Mouse (Mus musculus) bone marrow macrophage, adult 2 months (primary cell): ENCODE results near the gene Mcoln2. TPM values are rescaled to one million over a fixed set of nuclear protein-coding genes. Genes with fewer than 3 reads are reported as not detected.
"Not testable (repeated sequence)": the region's sequence is repeated elsewhere in the genome, so short reads cannot be mapped to it uniquely, and the experiment has no call there.

Experiments used
- H3K27ac ChIP-seq: 2 replicates; pipeline ENCODE4 v1.5.1; 2012; ENCODE audit warnings: low read depth, low read length; ENCODE audit not compliant: insufficient read depth
- H3K4me1 ChIP-seq: 2 replicates; pipeline ENCODE4 v1.6.1; 2012; ENCODE audit warnings: low read length; ENCODE audit not compliant: control insufficient read depth, insufficient read depth
- H3K4me3 ChIP-seq: 2 replicates; pipeline ENCODE4 v1.5.1; 2012; ENCODE audit warnings: mild to moderate bottlenecking, low read length, moderate library complexity; ENCODE audit not compliant: insufficient read depth
- CTCF ChIP-seq: IDR thresholded peaks from 2 replicates; pipeline ENCODE4 v1.5.1; 2012; ENCODE audit warnings: low read depth, mild to moderate bottlenecking, low read length, moderate library complexity
- POLR2A ChIP-seq: IDR thresholded peaks from 2 replicates; pipeline ENCODE4 v1.6.1; 2012; ENCODE audit warnings: mild to moderate bottlenecking, low read depth, low read length, borderline replicate concordance
- polyA plus RNA-seq: library from polyadenylated mRNA; stranded (reverse); fragments of >200 nt; gene quantifications from 2 replicates; pipeline ENCODE4 v1.2.4, GENCODE M21; 2012; ENCODE audit not compliant: missing spikeins, insufficient read depth, insufficient read length

The Mcoln2 gene
- polyA plus RNA-seq, 1 experiment: 35.3 TPM

- no peaks in the 10 kb centered on the region for H3K4me1 ChIP-seq
- H3K4me3 ChIP-seq: no peak overlapping the region
- TF ChIP-seq POLR2A (no peak), CTCF (no peak)
- no peak overlapping the region for H3K27ac ChIP-seq
Observed at GRCm38 (mm10) chr3:146199486-146199885, 49.9 kb downstream of the Mcoln2 start.

GRCm38 (mm10) chr3:146204375-146204774, 54.7 kb downstream of the Mcoln2 start:
- Histone ChIP-seq H3K4me1 (no peaks in the 10 kb centered on the region), H3K27ac (no peak overlapping the region), H3K4me3 (no peak overlapping the region)
- TF ChIP-seq POLR2A (no peak), CTCF (no peak)

DNA sequence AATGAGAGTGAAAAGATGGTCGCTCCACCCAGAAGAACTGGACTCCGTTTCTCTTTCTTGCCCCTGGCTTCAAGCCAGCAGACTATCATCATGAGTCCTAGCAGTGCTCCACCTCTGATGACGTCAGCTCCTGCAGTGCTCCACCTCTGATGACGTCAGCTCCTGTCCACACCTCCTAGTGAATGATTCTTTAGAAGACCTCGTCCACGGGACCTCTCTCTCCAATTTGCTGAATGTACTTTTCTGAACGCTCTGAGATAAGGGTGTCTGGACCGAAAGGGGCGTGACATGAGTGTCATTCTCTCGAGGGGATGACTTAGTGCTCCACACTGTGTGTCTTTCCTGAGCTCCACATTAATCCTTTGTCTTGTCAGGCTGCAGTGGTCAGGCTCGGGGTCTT, 55.7 kb downstream of the Mcoln2 start:
- Histone ChIP-seq H3K27ac (no peak overlapping the region), H3K4me1 (no peaks in the 10 kb centered on the region), H3K4me3 (no peak overlapping the region)
- TF ChIP-seq CTCF (no peak), POLR2A (no peak)

DNA sequence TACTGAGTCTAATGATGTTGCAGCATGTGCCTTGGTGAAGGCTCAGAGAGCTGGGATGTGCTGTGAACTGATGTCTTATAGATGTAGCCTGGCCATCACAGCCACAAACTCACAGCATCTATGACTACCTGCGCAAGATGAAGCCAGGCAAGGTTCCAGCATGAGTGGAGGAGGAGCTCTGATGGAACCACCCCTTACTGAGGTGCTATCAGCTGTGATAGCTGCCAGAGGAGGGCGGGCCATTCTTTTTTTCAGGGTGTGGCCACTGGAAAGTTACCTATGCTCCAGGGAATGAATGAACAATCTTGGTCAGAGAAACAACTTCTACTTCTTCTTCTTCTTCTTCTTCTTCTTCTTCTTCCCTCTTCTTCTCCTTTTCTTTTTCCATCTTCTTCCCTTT, 57.0 kb downstream of the Mcoln2 start:
- Histone ChIP-seq H3K4me3 (no peak overlapping the region), H3K27ac (no peak overlapping the region), H3K4me1 (0 out of 2 replicates have a peak, but pooled peaks cover 3% of the 10 kb centered on the region)
- no peak for TF ChIP-seq CTCF

DNA sequence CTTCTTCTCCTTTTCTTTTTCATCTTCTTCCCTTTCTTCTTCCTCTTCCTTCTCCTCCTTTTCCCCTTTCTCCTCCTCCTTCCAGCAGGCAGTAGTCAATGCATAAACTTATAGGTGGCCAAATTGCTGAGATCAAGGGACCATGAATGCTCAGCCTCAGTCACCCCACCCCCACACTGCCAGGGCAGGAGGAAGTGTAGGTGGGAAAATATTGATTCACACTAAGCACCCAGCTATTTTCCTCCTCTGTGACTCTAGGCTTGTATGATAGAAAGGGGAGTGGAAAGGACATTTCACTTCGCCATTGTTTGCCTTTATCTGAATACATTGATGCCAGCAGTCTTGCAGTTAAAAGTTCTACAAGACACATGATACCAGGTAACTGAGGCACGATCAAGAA, 57.8 kb downstream of the Mcoln2 start:
- no peak overlapping the region for H3K27ac ChIP-seq
- H3K4me3 ChIP-seq: no peak overlapping the region
- TF ChIP-seq CTCF (no peak), POLR2A (no peak)
- H3K4me1 ChIP-seq: peaks cover 7% of the 10 kb centered on the region

GRCm38 (mm10) chr3:146209759-146210158, 60.1 kb downstream of the Mcoln2 start:
- H3K4me3 ChIP-seq, H3K27ac ChIP-seq: not testable (repeated sequence)
- H3K4me1 ChIP-seq: peaks cover 10% of the 10 kb centered on the region

GRCm38 (mm10) chr3:146211141-146211747, 61.6 kb downstream of the Mcoln2 start:
- Histone ChIP-seq H3K27ac (no peak overlapping the region), H3K4me3 (no peak overlapping the region), H3K4me1 (peaks cover 10% of the 10 kb centered on the region)
- no peak for TF ChIP-seq POLR2A
- TF ChIP-seq CTCF: no peak

DNA sequence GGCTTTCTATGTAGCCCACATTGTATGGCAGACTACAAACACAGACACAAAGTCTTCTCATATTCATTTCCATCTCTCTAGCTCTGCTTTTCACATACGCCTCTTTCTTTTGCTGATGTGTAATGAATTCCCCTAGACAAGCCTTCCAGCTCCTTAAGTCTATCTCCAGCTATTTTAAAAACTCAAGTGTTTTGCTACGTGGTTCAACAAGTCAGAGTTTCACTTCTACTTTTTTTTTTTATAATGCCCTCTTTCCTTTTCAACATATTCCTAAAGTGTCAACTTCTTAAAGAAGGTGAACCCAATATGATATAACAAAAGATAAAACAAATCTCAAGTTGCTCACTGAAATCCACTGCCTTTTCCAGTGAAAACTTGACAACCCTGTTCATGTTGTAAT, 62.3 kb downstream of the Mcoln2 start:
- Histone ChIP-seq H3K27ac (no peak overlapping the region), H3K4me3 (no peak overlapping the region), H3K4me1 (peaks cover 10% of the 10 kb centered on the region)
- TF ChIP-seq CTCF (no peak), POLR2A (no peak)

- no peak for TF ChIP-seq CTCF
- no peak for TF ChIP-seq POLR2A
- Histone ChIP-seq H3K4me1 (peaks cover 10% of the 10 kb centered on the region), H3K27ac (no peak overlapping the region), H3K4me3 (no peak overlapping the region)
Observed at GRCm38 (mm10) chr3:146213336-146213735, 63.7 kb downstream of the Mcoln2 start.

DNA sequence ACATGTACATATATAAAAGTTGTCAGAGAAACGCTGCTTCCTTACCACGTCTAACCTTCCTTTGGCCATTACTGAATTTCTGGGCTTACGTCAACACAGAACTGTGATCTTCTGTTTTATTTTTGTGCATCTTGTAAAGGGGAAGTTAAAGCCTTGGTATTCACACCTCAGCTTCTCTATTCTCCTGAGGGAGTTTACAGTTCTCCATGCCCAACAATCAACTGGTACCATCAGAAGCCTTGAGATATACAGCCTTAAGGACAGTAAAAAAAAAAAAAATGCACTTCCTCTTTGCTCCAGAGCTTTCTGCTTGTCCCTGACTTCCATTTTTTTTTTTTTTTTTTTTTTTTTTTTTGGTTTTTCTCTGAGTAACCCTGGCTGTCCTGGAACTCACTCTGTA, 66.9 kb downstream of the Mcoln2 start:
- Histone ChIP-seq H3K4me1 (peaks cover 7% of the 10 kb centered on the region), H3K4me3 (no peak overlapping the region), H3K27ac (no peak overlapping the region)
- TF ChIP-seq POLR2A (no peak), CTCF (no peak)

DNA sequence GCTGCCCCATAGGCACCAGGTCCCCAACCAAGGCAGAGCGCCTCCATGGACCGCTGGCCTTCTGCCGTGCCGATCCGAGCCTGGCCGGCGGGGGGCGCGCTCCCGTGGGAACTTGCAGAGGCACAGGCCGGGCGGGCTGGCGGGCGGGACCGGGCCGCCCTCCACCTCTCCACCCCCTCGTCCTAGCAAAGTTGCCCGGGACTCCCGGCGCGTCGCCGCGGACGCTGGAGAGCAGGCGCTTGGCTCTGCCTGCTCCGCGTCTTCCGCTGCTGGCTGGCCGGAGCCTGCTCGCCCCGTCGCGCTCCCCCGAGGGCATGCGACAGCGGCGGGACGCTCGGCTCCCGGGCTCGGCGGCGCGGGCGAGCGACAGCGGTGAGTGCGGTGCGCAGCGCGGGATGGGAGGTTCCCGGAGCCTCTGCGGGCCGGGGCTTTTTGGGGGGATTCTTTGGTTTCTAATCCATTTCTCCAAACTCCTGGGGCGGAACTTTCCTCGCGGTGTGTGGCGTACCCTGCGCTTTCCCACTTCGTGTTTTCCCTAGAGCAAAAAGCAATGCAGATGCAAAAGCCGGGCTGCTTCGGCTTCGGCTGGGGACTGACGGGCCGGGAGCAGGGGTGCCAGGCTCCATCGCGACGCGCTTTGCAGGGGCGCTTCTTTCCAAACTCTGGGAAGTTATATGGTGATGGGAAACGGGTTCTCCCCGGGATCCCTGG, 71.3 kb downstream of the Mcoln2 start, which contains the start of gene Lpar3:
Lpar3 (plus strand) TSS at position 188 of the 711 bp plus-strand sequence.
- TF ChIP-seq POLR2A: no peak
- no peak within 1 kb of the TSS for H3K27ac ChIP-seq
- peaks cover 3% of the 10 kb centered on the region for H3K4me1 ChIP-seq
- H3K4me3 ChIP-seq: peak within 1 kb of the TSS; percentile 18; the same call in 1 of the 2 replicates
